Mouse (Mus musculus): ENCODE results near the gene Gp9.
A peak's percentile ranks its signal among the peaks of the same experiment; 100 is the strongest.

The Gp9 gene

GRCm38 (mm10) chr6:87777842-87778241 lies at the start of gene Gp9:
TSS of gene Gp9 (plus strand) at chr6:87778072.
- DNase-seq (ENCODE audit: low read depth in 1 of 2, low spot score in 2 of 2), result no peak

DNA sequence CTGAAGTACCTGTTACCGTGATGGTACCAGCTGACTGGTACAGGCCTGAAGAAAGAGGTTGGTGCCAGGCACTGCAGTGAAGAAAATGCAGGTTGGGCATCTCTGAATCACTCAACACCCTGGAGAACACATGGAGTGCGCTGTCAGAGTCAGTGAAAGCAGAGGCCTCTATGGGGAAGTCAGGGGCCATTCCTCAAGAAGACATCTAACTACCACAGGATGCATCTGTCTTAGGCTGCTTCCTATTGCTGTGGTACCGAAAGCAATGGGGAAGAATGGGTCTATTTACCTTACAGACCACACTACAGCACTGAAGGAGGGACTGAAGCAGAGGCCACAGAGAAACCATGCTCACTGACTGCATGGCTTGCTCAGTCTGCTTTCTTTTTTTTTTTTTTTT lies 49.8 kb upstream of the Gp9 start:
- DNase-seq (ENCODE audit: low read depth in 1 of 2, low spot score in 2 of 2), result no peak

DNA sequence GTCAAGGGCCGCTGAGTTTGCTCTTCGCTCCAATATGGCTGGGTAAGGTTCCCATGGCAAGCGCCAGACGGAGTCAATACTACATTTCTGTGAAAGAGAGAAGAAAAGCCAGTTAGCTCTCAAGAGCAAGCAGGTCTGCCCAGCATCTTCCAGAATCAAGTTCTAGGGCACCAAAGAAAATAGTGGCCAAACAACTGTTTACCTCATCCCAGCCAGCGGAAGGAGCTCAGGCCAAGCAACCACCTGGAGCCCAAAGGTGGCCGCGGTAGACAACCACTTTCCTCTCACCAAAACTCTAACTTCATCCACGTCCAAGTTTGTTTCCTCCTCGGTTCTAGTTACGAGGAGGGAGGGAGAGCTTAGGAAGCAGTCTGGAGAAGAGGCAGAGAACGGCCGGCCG lies 47.7 kb upstream of the Gp9 start:
- DNase-seq (ENCODE audit: low read depth in 1 of 2, low spot score in 2 of 2), result no peak

DNA sequence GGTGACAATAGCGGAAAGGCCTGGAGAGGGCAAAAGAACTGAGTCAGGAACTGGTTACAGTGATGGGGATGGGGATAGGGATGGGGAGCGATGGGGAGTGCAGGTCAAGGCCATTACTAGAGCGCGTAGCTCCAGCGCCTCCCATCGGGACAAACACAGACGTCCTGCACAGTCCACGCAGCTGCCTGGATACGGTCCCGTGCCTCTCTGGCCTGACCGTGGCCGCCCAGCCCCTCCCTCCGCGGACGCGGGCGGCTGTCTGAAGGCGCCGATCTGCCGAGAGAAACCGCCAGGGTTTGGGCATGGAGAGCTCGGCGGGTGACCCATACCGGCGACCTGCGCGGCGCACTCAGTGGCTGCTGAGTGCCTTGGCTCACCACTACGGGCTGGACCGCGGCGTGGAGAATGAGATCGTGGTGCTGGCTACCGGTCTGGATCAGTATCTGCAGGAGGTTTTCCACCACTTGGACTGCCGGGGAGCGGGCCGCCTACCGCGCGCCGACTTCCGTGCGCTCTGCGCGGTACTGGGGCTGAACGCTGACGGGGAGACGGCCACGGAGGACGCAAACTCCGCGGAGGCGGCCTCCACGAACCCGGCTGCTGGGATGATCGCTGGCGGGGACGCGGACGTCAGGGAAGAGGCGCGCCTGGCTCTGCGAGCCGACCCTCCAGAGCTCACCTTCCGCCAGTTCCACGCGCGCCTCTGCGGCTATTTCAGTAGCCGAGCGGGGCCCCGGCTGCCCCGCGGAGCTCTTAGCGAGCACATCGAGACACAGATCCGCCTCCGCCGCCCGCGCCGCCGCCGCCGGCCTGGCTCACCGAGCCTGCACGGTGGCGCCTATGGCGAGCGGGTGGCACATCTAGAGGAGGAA lies 47.0 kb upstream of the Gp9 start, which contains the start of gene Efcc1:
TSS of gene Efcc1 (plus strand) at position 279 of the 872 bp plus-strand sequence.
- DNase-seq (ENCODE audit: low read depth in 1 of 2, low spot score in 2 of 2), result no peak

DNA sequence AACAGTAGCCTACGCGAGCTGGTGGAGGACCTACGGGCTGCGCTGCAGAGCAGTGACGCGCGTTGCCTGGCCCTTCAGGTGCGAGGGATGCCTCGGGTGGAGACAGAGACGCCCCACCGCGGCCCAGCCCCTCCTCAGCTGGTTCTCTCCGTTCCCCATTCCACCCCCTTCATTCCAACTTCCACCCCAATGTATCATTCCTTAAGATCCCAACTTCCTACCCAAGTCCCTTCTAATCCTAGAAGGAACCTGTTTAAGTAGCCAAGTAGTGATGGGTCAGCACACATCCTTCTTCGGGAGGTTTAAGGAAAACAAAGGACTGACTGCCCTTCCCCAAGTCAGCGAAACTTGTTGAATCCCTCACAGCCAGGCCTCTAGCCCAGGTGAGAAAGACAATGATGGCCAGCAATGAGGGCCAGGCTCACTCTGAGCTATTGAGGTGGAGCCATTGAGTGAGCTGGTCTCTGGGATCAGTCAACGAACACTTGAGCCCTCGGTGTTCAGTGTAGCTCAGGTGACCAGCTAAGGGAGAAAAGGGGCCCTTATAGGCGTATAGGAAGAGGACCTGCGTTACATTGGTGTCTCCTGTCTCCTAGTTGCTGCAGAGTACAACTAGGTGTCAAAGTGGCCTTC lies 46.3 kb upstream of the Gp9 start:
- DNase-seq (ENCODE audit: low read depth in 1 of 2, low spot score in 2 of 2), result no peak

DNA sequence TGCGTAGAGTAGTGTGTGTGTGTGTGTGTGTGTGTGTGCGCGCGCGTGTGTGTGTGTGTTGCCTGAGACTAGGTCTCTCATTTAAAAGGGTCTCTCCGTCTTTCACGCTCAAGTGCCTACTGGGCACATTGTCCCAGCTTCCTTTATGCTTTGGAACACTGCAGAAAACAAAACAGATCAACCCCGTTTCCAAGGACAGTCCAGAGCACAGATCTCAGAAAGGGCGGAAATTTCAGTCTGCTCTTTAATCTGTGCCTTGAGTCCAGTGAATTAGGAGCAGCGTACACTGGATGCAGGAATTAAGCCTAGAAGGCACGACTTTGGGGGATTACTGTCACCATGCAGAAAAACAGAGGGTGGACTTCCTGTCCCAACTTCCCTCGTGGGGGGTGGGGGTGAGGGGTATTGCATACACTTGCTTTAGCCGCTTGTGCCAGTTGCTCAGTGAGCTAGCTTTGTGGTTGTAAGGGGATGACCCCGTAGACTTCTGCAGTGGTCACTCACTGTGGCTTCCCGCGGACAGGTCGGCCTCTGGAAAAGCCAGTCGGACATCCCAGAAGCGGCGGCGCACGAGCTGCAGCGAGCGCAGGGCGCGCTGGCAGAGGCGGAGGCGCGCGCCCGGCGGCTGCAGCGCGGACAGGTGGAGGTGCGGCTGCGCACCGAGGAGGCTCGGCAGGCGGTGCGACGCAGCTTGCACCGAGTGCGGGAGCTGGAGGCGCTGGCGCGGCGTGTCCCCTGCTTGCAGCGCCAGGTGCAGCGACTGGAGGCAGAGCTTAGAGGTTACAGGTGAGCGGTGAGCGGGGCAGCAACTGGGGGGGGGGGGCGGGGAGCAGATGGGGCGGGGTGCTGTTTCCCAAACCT lies 45.5 kb upstream of the Gp9 start:
- DNase-seq (ENCODE audit: low read depth in 1 of 2, low spot score in 2 of 2), result no peak

GRCm38 (mm10) chr6:87733131-87733930 lies 44.5 kb upstream of the Gp9 start:
- no peak for DNase-seq (ENCODE audit: low read depth in 1 of 2, low spot score in 2 of 2)

- no peak for DNase-seq (ENCODE audit: low read depth in 1 of 2, low spot score in 2 of 2)
Observed at GRCm38 (mm10) chr6:87734136-87734535, 43.7 kb upstream of the Gp9 start.

DNA sequence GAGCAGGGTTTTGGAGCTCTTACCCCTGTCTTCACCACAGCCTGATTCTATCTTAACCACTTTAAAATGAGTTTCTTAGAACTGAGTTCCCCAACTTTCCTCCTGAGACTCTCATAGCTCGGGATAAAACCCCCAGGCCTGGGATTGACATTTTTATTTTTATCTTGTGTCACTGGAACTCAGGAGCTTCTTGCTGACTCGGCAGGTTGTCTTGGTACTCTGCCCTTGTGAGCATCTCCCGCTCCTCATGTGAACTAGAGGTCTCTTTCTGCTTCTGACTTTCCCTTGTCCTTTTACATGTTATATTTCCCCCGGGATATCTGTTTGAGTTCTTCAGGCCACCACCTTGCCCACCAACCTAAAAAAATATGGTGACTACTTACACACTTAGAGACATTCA lies 40.9 kb upstream of the Gp9 start:
- no peak for DNase-seq (ENCODE audit: low read depth in 1 of 2, low spot score in 2 of 2)

GRCm38 (mm10) chr6:87737921-87738626 lies 39.8 kb upstream of the Gp9 start:
- no peak for DNase-seq (ENCODE audit: low read depth in 1 of 2, low spot score in 2 of 2)

- DNase-seq (ENCODE audit: low read depth in 1 of 2, low spot score in 2 of 2), result no peak
Observed at GRCm38 (mm10) chr6:87739898-87740297, 38.0 kb upstream of the Gp9 start.

- DNase-seq (ENCODE audit: low read depth in 1 of 2, low spot score in 2 of 2), result no peak
Observed at GRCm38 (mm10) chr6:87740496-87740895, 37.4 kb upstream of the Gp9 start.

GRCm38 (mm10) chr6:87741978-87742377 lies 35.9 kb upstream of the Gp9 start:
- DNase-seq (ENCODE audit: low read depth in 1 of 2, low spot score in 2 of 2), result peak in 1 of 2 experiments; percentile 22

DNA sequence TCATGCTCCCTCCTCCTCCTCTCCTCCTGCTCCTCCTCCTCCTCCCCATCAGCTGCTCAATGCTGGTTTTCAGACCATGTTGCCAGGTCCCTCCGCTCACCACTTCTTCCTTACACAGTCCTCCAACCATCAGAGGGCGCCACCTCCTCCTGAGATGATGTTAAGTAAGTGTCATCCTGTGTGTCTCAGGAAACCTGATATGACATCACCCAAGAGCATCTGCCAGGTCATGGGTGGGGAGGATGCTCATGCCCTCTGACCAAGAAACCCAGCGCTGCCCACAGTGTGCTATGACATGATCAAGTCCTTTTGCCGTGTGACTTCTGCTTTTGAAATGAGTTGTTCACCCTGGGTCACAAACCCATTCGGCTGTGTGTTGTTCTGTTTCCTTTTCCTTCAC lies 35.1 kb upstream of the Gp9 start:
- DNase-seq (ENCODE audit: low read depth in 1 of 2, low spot score in 2 of 2), result peak; percentile 66 to 71

GRCm38 (mm10) chr6:87743281-87743680 lies 34.6 kb upstream of the Gp9 start:
- peak in 1 of 2 experiments; percentile 26 for DNase-seq (ENCODE audit: low read depth in 1 of 2, low spot score in 2 of 2)

- DNase-seq (ENCODE audit: low read depth in 1 of 2, low spot score in 2 of 2), result no peak
Observed at GRCm38 (mm10) chr6:87744632-87745031, 33.2 kb upstream of the Gp9 start.

DNA sequence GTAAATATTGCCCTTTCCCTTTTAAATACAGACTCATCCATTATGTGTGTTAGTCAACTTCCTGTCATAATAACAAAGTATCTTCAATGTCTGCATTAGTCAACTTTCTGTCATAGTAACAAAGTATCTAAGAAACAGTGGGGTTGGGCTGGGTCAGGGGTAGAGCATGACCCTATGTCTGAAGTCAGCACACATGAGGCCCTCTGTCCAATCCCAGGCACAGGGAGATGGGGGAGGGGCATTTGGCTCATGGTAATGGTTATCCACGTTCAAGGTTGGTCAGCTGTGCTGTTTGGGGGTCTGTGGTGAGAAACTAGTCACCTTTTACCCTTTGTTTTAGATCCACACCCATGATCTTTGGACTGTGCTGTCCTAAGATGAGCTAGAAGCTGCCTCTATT lies 32.6 kb upstream of the Gp9 start:
- peak in 1 of 2 experiments; percentile 18 for DNase-seq (ENCODE audit: low read depth in 1 of 2, low spot score in 2 of 2)

- DNase-seq (ENCODE audit: low read depth in 1 of 2, low spot score in 2 of 2), result no peak
Observed at GRCm38 (mm10) chr6:87746059-87746458, 31.8 kb upstream of the Gp9 start.

GRCm38 (mm10) chr6:87746849-87747248 lies 31.0 kb upstream of the Gp9 start:
- DNase-seq (ENCODE audit: low read depth in 1 of 2, low spot score in 2 of 2), result no peak

DNA sequence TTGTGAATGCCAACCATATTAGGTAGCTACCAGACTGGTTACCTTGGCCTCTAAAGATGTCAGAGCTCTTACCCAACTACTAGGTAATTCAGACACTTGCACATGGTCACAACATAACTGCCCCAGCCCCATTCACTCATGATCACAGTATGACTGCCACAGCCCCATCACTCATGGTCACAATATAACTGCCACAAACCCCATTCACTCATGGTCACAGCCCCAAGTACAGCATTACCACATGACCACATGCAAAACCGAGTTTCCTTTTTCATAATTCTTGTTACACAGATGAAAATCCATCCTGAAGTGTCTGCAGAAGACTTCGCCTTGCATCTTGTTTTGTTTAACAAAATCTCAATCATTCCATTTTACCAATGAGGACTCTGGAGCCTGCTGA lies 29.8 kb upstream of the Gp9 start:
- no peak for DNase-seq (ENCODE audit: low read depth in 1 of 2, low spot score in 2 of 2)
